Mouse (Mus musculus): ENCODE results near the gene Fibcd1.

The Fibcd1 gene

DNA sequence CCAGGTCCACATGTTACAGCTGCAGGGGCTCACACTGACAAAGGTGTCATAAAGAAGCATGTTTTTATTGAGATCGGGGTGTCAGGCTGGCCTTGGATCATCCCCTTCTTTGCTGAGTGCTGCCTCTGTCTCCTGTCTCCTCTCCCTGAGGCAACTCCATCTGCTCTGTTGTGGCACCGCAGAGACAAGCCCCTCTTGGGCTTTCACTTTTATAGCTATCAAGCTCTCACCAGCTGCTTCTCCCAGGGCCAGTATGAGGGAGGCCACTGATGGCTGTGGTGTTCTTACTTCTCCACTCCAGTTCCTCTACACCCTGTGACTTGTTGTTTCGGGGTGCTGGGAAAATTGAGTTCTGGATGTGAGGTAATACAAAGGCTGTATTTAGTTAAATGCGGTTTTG lies 76.7 kb downstream of the Fibcd1 start:
- DNase-seq (ENCODE audit: low spot score): no peak

DNA sequence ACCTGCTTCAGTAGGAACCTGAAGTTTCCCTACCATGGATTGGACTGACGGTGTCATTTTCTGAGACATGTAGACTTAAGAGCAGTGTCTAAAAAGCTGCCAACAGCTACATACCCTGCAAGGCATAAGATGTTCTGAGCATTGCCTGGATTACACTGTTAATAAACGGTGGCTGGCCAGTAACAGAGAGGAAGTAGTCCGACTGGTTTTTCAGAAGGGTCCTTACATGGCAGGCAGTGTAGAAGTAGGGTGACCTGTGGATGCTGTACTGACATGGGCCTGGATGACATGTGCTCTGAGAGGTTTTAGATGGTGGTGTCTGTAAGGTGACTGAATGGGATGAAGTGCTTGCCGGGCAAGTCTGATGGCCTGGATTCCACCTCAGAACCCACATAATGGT lies 78.0 kb downstream of the Fibcd1 start:
- no peak for DNase-seq (ENCODE audit: low spot score)

GRCm38 (mm10) chr2:31767104-31767503 lies 78.7 kb downstream of the Fibcd1 start:
- DNase-seq (ENCODE audit: low spot score): no peak

Data from left cerebral cortex, adult 11 months (tissue).